Mouse (Mus musculus) gonadal fat pad, adult 2 months (tissue): Measurements from ENCODE around the gene Cby1. TPM values are rescaled to one million over a fixed set of nuclear protein-coding genes. Genes with fewer than 3 reads are reported as not detected.
"Not testable (repeated sequence)": the region's sequence is repeated elsewhere in the genome, so short reads cannot be mapped to it uniquely, and the experiment has no call there.

Experiments used
- DNase-seq: peaks from one replicate; pipeline ENCODE4 v3.0.0-alpha.2; 2012; ENCODE audit warnings: low read depth
- polyA plus RNA-seq: library from polyadenylated mRNA; depleted of rRNA; stranded (reverse); fragments of >200 nt; gene quantifications from 2 replicates; pipeline ENCODE4 v1.2.3, GENCODE M21; 2012; rRNA removed

The Cby1 gene
- 8.6 and 16.0 TPM in 2 replicates for polyA plus RNA-seq

DNA sequence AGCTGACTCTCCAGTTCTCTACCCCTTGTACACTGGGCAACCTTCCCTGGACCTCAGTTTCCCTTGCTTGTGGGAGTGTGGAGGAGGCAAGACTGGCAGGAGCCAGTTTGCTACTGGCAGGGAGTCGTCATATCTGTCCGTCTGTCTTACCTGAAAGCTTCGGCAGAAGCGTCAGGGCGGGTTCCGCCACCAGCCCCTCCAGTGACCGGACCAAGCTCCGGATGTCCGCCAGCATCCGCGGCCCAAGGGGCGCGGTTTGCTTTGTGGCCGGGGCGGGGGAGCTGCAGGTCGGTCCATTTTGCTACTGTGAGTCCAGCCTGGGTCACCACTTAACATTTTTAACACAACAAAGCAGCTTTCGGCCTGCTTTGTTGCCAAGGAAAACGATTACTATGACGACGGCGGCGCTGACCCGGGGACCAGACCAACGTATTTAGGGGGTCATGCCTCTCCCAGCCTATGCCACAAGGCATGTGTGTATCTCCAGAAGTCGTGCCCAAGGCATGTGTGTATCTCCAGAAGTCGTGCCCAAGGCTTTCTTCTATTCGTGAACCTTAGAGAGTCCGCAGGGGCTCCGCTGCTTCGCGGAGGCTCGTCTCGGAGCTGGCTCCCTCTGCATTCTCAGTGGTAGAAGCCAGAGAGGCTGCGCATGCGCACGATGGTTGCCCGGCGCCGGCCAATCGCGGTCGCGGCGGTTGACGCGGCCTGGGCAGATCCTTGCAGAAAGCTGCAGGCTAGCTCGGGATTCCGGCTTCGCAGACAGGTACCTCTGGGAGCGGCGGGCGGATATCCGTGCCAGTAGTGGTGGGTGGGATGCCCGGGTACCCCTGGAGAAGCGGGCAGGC is at the start of gene Cby1, which contains the start of gene Fam227a:
Cby1 (plus strand) TSS at position 669 of the 845 bp plus-strand sequence.
Fam227a (minus strand) TSS at position 426 of the 845 bp plus-strand sequence.
- DNase-seq, result no peak

DNA sequence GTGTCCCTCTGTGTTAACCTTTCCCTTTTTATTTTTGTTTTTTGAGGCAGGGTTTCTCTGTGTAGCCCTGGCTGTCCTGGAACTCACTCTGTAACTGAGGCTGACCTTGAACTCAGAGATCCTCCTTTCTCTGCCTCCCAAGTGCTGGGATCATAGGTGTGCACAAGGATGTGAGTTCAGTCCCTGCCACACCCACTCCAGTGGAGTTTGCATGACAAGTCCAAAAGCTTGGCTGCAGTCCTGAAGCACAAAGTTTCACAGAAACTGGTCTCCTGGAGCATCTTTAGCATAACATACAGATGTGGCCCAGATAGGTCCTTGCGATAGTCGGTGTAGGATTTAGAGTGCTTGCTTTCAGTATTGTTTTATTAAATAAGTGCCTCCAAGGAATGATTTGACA is 49.8 kb upstream of the Cby1 start:
- no peak for DNase-seq

DNA sequence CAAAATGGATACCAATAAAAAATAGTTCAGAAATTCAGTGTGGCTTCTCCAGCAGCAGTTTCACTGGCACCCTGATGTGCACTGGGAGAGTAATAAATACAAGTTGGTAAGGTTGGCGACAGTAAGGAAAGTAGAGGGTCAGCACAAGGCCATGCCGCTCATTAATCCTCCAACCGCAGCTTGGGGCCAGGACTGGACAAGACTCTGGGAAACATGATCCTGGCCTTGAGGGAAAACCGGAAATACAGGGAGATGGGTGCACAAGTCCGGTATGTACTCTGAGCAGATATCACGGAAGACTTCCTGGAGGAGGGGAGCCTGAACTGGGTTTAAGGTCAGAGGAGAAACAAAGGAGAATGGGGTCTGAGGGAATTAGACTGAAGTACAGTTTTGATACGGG is 43.5 kb upstream of the Cby1 start:
- no peak for DNase-seq

DNA sequence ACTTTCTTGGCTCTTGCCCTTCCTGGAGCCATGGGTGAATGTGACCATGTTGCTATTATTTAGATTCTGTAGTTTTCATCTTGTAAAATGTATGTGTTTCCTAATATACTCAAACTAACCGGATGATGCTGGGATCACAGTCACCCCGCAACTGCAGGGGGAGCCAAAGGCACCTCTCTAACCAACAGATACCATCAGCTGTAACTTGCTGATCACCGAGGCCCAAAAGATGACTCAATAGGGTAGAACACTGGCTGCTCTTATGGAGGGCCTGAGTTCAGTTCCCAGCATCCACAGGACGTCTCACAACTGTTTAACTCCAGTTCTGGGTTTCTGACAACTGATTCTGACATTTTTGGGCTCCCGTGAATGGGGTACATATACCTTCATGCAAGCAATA is 42.3 kb upstream of the Cby1 start:
- DNase-seq, result no peak

DNA sequence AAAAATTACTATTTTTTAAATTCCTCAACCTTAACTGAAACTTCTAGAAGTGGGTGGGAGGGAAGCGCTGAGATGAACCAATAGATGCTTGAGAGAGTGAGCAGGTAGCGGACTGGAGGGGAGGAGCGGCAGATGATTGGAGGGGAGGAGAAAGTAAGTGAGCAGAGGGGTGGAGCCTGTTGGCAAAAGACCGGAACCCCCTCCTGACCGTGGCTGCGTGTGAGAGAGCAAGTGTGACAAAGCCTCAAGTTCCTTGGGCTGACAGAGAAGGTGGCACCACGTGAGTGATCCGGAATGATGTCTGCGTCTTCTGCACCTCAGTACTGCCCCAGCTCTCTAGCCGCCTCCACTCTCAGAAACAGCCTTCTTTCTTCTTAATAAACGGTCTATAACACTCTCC is 41.9 kb upstream of the Cby1 start:
- no peak for DNase-seq

DNA sequence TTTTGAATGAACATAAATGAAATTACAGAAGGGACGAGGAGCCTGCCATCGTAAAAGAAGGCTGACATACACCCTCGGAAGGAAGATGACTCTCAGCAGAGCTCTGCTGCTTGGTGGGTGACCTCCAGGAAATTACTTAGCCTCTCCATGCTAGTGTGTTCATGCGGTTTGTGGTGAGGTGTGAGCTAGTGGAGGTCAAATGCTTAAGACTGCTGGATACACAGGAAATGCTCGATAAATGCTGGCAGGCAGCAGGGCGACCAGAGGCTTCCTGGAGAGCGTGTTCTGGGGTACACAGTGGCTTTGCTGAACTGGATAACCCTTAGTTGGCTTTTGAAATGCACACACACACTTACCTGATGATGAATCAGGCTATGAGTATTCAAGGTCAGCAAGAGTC is 40.5 kb upstream of the Cby1 start:
- DNase-seq, result no peak

DNA sequence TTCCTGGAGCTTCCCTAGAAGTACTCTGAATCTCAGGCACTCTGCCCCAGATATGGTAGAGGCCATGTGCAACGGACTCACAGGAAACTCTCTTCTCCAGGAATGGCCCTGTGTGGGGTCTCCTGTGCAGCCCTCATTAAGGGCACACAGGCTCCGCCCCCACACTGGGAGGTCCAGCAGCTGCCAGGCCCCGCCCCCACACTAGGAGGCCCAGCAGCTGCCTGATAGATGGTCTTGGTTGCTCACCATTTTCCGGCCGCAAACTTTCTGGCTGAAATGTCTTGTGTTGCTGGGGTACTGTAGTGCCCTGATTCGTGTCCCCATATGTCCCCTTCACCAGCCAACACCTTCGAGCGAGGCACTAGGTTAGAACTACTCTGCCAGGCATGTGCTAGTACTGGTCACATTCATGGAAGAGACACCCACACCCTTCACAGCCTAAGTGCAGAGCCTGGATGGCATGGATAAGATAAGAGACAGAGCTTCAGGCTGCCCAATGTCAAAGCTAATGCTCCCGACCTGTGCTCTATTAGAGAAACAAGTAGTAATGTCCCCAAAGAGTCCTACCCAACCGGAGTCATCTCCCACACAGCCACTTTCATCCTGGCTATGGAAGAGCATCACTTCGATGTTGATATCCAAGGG is 39.1 kb upstream of the Cby1 start:
- no peak for DNase-seq

DNA sequence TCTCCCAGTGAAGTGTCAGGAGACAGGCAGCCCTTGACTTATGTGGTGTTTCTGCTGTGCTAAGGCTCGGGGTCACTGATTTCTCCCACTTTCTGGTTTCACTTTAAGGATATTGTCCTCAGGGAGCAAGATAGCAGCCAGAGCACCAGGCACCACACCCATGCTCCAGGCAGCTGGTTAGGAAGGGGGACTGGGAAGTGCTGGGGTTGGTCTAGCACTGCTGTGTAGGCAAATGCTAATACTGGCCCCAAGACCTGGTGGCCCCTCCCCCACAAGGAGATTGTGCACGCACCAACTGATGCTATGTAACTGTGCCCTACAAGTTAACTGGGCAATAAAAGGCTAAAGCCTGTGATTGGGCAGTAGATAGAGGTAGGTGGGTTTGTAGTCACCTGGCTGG is 28.5 kb upstream of the Cby1 start:
- no peak for DNase-seq

DNA sequence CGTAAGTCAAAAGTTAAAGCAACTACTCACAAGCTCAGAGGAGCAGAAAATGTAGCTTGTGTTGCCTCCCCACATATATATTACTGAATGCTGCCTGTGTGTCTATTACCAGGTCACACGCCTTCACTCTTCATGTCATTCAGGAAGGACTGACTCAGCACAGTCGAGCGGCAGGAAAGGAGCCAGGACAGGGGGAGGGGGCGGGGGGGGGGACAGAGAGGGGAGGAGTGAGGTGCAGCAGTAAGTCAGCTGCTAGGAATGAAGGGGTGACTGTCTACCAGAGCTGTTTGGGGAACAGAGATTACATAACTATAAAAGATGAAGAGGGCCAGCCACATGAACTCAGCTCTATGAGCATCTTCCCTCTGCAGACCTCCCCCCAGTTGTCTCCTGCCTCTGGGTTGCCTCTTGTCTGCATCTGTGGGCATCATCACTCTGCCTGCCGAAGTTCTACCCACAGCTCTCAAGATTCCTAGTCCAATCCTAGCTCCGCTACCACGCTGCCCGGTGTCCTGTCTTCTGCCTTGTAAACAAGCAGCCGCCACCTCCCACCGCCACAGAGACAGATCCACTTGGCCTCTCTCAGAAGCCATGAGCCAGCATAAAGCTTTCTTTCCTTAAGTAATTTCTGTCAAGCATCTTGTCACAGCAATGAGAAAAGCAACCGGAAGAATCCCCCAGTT is 17.7 kb upstream of the Cby1 start:
- DNase-seq, result no peak

DNA sequence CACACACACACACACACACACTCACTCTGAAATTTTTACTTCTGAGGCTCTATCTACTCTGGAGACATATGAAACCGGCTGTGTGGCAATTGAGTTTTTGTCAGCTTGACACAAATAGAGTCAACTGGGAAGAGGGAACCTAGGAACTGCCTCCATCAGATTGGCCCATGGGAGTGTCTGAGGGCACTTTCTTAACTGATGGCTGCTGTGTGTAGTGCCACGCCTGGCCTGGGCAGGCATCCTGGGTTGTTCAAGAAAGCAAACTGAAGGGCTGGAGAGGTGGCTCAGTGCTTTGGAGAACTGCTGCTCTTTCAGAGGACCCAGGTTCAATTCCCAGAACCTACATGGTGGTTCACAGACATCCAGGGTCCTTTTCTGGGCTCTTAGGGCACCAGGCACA is 13.5 kb upstream of the Cby1 start:
- no peak for DNase-seq

DNA sequence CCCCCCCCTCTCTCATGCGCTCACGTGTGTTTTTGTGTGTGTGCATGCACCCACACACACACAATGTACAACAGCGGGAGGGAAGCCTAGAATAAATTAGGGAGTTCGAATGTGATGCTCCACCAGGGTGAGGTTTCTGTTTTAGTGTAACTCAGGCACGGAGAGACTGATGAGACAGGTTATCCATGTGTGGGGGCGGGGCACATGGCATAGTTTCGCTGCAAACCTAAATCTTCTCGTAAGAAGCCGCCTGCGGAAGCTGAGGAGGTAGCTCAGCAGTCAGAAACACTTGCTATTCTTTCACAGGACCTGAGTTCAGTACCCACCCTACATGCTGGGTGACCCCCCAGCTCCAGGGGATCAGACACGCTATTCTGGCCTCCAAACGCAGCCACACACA is 10.9 kb upstream of the Cby1 start:
- no peak for DNase-seq

DNA sequence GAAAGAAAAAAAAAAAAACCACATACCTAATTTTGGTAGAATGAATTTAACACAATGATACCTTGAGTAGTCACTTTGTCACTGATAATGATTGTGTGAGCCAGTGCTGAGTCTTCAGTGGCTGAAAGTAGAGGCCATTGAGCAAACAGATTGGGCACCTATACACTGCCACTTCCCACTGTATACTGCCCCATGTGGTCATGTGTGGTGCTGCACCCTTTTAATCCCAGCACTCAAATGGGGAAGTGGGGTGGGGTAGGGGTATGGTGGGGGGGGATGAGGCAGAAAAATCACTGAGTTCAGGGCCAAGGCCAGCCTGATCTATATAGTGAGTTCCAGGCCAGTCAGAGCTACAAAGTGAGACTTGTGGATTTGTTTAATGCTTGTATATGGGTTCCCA is 8.4 kb upstream of the Cby1 start:
- DNase-seq, result no peak

DNA sequence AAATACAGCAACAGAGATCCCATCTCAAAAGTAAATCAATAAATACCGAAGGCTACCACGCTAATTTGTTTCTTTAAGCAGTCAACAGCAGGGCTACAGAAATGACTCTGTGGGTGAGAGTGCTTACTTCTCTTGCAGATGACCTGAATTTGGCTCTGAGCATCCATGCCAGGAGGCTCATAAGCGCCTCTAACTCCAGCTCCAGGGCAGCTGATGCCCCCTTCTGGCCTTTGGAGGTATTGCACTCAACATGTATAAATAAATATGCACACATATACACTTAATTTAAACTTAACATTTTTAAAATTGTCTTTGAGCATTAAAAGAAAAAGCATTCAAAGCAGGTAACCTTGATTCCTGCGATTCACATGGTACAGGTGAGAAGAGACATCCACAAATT is 7.5 kb upstream of the Cby1 start:
- DNase-seq, result no peak

DNA sequence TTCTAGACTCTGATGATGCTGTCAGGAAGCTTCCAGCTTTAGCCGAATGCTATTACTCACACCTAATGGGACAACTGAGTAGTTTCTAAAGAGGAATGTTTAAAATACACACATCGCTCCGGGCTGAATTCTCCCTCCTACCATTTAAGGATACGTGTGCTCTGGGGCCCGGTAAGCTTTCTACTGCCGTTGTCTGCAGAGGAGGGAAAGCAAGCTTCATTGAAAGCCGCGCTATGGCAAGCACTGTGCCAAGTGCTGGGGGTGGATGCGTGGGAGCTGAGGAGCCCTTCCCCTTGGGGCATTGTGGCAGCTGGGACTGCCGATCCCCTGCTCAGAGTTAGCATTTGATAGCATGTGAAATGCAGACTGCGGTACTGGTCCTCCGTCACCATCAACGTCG is 2.5 kb upstream of the Cby1 start:
- no peak for DNase-seq

DNA sequence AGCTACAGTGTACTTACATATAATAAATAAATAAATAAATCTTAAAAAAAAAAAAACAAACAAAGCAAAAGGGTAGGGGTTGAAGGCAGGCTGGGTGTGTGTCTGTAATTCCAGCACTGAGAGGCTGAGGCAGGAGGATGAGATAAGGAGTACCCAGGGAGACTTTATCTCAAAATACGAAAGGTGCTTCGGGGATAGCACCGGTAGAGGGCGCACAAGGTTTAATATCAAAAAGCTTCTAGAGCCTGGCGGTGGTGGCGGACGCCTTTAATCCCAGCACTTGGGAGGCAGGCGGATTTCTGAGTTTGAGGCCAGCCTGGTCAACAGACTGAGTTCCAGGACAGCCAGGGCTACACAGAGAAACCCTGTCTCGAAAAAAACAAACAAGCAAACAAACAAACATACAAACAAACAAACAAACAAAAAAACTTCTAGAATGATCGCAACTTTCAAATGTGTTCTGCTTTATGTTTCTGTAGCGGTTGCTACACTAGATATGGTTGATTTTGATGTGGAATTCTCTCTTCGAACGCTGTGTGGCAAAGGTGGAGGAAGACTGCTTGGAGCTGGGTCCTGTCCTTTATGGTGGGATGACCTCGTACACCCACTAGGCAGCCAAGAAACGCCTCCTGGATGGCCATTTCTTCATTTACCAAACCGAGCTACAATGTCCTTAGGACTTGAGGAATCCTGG is 1.0 kb upstream of the Cby1 start:
- DNase-seq, result no peak

DNA sequence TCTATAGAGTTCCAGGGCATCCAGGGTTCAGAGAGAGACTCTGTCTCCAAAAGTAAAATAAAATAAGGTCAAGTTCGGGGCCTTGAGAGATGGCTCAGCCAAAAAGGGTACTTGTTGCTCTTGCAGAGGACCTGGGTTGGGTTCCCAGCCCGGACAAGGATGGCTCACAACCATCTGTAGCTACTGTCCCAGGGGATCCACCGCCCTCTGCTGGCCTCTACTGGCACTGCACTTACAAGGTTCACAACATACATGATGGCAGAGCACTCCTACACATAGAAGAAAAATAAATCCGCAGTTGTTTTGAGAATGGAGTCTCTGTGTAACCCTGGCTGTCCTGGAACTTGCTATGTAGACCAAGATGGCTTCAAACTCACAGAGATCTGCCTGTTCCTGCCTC is 2.9 kb downstream of the Cby1 start:
- no peak for DNase-seq

DNA sequence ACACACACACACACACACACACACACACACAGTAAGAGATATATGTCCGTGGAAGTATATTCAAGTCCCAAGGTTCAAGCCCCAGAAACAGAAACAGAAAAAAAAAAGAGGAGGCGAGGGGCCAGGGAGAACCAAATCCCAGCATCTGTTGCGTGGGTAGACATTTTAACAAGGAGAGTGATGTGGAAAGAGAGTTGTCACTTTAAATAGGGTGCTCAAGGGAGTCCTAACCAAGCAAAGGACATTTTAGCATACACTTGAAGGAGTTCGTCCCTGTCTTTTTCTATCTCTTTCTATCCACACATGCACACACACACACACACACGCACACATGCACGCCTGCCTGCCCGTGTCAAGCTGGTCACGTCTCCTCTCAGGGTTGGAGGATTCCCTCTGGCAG is 5.7 kb downstream of the Cby1 start:
- no peak for DNase-seq

DNA sequence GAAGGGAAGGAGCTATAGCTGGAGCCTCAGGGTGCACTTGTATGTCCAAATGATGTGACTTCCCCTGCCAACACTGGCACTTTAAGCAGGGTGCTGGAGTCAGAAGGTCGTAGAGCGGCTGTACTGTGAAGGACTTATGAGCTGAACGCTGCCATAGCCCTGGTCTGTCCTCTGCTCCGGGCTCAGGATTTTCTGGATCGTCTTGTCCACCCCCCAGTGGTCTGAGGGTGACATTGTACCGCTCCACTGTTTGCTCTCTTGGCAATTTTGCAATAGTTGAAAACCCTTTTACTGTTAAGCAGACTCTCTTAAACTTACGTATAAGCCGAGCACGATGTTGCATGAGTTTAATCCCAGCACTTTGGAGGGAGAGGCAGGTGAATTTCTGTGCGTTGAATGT is 10.2 kb downstream of the Cby1 start:
- no peak for DNase-seq

DNA sequence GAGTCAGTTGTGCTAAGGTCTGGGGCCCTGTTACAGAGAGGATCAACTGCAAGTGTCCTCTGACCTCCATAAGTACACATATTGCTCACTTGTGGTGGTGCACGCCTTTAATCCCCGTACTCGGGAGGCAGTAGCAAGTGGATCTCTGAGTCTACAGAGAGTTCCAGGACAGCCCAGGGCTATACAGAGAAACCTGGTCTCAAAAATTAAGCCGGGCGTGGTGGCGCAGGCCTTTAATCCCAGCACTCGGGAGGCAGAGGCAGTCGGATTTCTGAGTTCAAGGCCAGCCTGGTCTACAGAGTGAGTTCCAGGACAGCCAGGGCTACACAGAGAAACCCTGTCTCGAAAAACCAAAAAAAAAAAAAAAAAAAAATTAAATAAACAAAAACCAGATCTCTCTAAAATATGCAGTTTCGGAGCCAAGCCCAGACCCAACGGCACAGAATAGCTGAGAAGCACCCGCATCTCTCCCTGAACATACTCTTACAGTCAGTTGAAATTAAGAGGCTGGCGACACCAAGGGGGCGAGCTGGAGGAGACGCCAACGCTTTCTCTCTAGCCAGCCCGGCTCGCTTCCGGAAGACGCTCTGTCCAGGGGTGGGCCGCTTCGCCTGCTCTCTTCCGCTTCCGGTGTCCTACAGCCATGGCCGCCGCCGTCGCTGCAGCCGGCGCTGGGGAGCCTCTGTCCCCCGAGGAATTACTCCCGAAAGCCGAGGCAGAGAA is 11.4 kb downstream of the Cby1 start, which contains the start of gene Tomm22:
Tomm22 (plus strand) TSS at position 613 of the 723 bp plus-strand sequence.
- DNase-seq, result no peak

DNA sequence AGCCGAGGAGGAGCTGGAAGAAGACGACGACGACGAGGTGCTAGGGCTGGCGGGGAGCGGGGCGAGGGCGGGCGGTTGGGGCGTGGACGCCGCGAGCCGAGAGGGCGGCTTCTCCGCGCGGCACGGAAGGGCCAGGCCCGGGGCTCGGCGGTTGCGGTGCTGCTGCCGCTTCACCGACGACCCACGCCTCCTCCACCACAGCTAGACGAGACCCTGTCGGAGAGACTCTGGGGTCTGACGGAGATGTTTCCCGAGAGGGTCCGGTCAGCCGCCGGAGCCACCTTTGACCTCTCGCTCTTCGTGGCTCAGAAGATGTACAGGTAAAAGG is 11.9 kb downstream of the Cby1 start:
- DNase-seq, result no peak

DNA sequence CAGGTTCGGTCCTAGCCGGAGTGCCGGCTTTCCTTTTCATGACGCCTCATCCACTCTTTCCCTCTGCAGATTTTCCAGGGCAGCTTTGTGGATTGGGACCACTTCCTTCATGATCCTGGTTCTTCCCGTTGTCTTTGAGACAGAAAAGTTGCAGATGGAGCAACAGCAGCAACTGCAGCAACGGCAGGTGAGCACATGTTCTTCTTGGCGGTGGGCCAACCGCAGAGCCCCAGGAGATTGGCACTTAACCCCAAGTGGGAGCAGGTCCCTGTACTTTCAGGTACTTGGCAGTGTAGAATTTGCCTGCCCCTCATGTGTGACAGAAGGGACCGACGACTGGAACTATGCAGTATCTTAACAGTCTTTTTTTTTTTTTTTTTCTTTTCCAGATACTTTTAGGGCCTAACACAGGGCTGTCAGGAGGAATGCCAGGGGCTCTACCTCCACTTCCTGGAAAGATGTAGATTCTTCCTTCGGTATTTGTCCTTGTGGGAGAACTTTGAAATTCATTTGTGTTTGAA is 12.9 kb downstream of the Cby1 start:
- not testable (repeated sequence) for DNase-seq
